Mouse (Mus musculus) lung, postnatal 0 days (tissue): ENCODE measurements around the gene Rrnad1.

Experiments used
- CTCF ChIP-seq: IDR thresholded peaks from 2 replicates; pipeline ENCODE4 v1.5.1; 2016; ENCODE audit warnings: antibody characterized with exemption, mild to moderate bottlenecking
- EP300 ChIP-seq: IDR thresholded peaks from 2 replicates; pipeline ENCODE4 v1.6.1; 2016; ENCODE audit warnings: antibody characterized with exemption, mild to moderate bottlenecking, control low read depth

- TF ChIP-seq CTCF (no peak), EP300 (no peak)
These were observed 49.0 kb upstream of the Rrnad1 start for GRCm38 (mm10) chr3:87979493-87979892.
